Mouse (Mus musculus) T-helper 1 cell (primary cell): ENCODE results near the gene Olfr1260.

Experiments
- in situ Hi-C: fragments of 300-600 bp; cut with MboI, MseI; formaldehyde crosslinking; loops from one replicate; pipeline ENCODE4 v1.15.1; 2025; ENCODE audit warnings: high pct_unique_total_duplicates

Olfr1260 gene

GRCm38 (mm10) chr2:89974184-89974583 is at the start of gene Olfr1260:
Olfr1260 (plus strand) TSS chr2:89974340.
- in situ Hi-C loops: no loop called here

DNA sequence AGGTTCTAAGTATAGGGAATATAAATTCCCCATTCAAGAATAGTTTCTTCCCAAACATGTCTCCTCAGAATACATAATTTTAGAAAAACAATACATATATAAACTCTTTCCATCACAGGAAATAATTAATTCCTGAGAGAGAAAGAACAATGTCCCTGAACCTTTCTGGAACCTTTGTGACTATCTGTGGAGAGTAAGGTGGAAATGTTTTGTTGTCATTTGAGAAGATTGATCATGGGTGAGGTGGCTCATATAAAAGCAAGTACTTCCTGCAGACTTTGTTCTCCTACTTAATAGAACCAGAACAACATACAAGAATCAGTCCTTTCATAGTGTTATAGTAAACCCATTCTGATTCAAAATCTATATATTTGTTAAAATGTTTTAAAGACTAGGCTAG is 47.1 kb upstream of the Olfr1260 start, which contains the start of gene Olfr1258:
TSS of gene Olfr1258 (plus strand) at position 301 of the 400 bp plus-strand sequence.
- in situ Hi-C loops: no loop called here

- in situ Hi-C loops: no loop called here
These were observed 25.6 kb upstream of the Olfr1260 start, which contains the start of gene Olfr1259 for GRCm38 (mm10) chr2:89948564-89948963. Olfr1259 (minus strand) TSS chr2:89948664.

- in situ Hi-C loops: no loop called here
These were observed 3.6 kb downstream of the Olfr1260 start for GRCm38 (mm10) chr2:89977709-89978108.

DNA sequence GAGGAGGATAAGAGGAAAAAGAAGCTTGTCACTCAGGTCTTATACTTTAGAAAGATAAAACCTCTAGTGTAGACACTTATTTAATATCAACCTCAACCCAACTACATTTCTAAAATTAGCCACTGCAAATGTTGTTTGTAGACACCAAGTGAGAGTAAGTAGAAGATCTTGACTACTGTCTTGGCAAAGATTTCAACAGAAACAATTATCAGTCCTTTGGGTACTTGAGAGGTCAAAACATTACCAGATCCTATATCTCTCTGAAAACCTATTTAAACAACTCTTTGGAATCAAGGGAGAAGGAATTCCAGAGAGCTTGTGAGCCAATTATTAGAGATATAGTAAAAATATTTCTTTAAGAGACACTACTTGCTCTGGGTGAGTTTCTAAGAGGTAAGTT is 16.8 kb downstream of the Olfr1260 start, which contains the start of gene Olfr1261:
TSS of gene Olfr1261 (plus strand) at position 301 of the 400 bp plus-strand sequence.
- in situ Hi-C loops: no loop called here

GRCm38 (mm10) chr2:89999845-90000244 is 25.7 kb downstream of the Olfr1260 start, which contains the start of gene Olfr1262:
Olfr1262 (plus strand) TSS chr2:90000145.
- in situ Hi-C loops: no loop called here

GRCm38 (mm10) chr2:90011831-90012230 is 37.7 kb downstream of the Olfr1260 start, which contains the start of gene Olfr1263:
Olfr1263 (plus strand) TSS chr2:90012131.
- in situ Hi-C loops: no loop called here

DNA sequence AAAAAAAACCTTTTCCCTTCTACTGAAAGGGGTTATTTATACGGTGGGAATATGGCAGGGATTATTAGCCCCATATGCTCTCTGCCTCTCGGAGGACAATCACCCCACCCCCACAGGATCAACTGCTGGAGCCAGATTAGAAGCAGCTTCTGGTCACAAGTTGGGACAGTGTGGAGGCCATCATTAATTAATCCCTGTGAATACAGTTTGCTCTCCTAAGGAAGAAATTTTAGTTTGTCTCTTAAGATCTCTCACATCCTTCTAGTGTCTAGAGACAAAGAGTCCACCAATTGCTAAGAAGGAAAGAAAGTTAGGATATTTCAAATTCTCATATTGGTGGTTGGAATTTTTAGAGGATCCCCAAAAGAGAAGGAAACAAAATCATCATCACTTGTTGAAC is 51.3 kb downstream of the Olfr1260 start, which contains the start of gene Olfr1264:
TSS of gene Olfr1264 (minus strand) at position 101 of the 400 bp plus-strand sequence.
- in situ Hi-C loops: no loop called here
